Mouse (Mus musculus) kidney, postnatal 10 days (tissue): ENCODE measurements around the gene Capn10.

Source experiments
- DNase-seq: peaks from one replicate; pipeline ENCODE4 v3.0.0; 2021; ENCODE audit warnings: mixed read lengths

The Capn10 gene

DNA sequence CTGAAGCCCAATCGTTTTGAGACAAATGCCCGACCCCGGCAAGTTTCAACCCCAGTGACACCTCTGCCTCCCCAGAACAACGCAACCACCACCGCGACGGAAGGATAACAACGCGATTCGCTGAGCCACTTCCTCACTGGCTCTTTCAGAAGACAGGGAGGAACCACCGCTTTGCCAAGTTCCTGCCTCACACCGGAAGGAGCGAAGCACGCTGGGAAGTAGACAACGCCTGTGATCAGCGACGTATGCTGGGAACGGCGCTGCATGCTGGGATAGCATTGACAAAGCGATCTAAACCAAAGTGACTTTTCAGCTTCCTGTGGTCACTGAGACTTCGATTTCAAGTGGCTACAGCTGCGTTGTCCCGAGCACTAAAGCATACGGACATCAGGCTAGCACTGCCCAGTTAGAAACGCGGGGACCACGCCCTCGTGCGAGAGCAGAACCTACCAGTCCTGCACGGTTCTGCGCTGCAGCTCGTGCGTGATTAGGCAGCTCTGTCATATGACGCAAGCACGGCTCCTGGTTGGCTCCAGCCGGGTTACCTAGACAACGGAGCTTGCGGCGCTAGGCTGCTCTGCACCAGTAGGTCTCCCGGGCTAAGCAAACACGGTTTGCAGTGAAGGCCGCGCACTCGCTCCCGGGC, at the start of gene Capn10:
Gene Capn10, plus strand, starts transcription at position 195 of the 646 bp plus-strand sequence.
- peak; percentile 95 for DNase-seq

GRCm38 (mm10) chr1:92888901-92889655, 45.1 kb upstream of the Capn10 start:
- no peak for DNase-seq

DNA sequence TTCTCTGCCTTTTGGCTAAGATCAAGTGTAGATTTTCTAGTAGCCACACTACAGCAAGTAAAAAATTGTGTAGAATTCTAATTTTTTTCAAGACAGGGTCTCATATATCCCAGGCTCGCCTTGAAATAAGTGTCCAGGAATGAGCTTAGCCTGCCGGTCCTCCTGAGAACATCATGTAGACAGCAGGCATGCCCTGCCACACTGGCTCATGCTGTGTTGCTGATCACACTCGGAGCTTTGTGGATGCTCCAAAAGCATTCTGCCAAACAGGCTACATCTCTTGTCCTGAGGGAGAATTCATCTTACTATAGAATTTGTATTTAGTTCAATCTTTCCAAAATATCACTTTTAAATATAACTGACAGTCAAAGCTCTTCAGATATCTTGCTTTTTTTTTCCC, 41.4 kb upstream of the Capn10 start:
- DNase-seq, result no peak

GRCm38 (mm10) chr1:92893896-92894295, 40.3 kb upstream of the Capn10 start:
- DNase-seq, result no peak

GRCm38 (mm10) chr1:92895089-92895488, 39.1 kb upstream of the Capn10 start:
- peak; percentile 84 for DNase-seq

GRCm38 (mm10) chr1:92902786-92903185, 31.4 kb upstream of the Capn10 start, which contains the start of gene Ankmy1:
Gene Ankmy1, minus strand, starts transcription at chr1:92902906.
- DNase-seq, result peak; percentile 82

- no peak for DNase-seq
Observed at GRCm38 (mm10) chr1:92903627-92904026, 30.5 kb upstream of the Capn10 start.

DNA sequence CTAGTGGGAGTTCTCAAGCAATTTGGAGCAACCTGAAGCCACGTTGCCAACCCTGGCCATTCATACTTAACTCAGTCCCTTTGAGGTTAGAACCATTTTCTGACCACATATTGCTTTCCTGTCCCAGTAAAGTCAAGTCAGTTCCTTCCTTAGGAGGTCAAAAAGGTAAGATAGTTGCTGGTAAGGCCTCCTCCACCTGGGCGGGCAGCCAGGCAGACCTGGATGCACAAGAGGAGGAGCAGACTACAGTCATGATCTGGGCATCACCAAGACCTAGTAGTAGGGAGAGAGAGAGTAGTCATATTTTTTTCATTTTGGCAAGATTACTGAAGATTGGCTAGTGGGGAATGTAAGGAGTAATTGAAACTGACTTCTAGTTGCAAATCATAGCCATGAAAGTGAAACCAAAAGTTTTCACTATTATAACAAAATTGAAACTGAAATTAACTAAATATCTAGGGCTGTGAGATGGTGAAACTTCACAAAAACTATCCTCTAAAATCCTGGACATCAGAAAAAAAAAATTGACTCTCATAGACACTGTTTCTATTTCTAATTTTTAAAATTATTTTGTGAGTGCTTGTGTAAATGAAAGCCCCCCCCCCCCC, 28.4 kb upstream of the Capn10 start:
- no peak for DNase-seq

DNA sequence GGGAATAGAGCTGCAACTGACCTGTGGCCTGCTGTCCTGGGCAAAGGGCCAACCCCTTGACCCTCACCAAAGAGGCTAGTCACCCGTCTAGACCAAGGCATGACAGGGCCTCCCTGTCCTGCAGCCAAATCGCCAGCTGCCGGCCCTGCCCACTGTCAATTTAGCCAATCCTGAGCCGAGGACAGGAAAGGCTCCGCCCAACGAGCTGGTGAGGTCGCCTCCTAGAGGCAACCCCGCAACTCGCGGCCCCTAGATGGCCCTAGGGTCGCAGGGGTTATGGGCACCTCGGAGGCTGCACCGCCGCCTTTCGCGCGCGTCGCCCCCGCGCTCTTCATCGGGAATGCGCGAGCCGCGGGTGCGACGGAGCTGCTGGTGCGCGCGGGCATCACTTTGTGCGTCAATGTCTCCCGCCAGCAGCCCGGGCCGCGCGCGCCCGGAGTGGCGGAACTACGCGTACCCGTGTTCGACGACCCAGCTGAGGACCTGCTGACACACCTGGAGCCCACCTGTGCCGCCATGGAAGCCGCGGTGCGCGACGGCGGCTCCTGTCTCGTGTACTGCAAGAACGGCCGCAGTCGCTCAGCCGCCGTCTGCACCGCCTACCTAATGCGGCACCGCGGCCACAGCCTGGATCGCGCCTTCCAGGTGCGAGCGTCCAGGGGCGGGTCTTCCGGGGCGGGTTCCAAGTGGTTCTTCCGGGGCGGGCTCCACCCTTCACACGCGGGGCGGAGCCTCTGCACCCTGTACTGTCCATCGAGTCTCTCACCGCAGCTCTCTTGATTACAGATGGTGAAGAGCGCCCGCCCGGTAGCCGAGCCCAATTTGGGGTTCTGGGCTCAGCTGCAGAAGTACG, 27.2 kb upstream of the Capn10 start, which contains the start of gene Dusp28:
Gene Dusp28, plus strand, starts transcription at position 203 of the 853 bp plus-strand sequence.
- peak; percentile 94 for DNase-seq

- DNase-seq, result peak; percentile 11
Observed at GRCm38 (mm10) chr1:92907632-92908360, 26.4 kb upstream of the Capn10 start.

DNA sequence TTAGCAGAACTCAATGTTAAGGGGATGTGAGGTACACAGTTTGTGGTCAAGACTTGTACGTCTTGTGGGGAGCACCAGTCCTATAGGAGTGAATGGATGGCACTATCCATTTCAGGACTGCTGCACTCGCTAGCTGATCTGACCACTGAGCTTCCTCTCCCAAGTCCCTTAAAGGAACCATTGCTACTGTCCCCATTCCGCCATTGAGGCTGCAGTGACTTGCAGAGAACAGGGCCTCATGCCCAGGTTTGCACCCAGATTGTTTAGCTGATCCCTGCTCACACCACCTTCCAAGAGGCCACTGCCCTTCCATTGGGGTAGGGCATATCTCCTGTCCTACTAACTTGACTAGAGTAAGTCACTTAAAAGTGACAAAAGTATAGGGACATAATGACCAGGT, 25.5 kb upstream of the Capn10 start:
- peak; percentile 8 for DNase-seq

DNA sequence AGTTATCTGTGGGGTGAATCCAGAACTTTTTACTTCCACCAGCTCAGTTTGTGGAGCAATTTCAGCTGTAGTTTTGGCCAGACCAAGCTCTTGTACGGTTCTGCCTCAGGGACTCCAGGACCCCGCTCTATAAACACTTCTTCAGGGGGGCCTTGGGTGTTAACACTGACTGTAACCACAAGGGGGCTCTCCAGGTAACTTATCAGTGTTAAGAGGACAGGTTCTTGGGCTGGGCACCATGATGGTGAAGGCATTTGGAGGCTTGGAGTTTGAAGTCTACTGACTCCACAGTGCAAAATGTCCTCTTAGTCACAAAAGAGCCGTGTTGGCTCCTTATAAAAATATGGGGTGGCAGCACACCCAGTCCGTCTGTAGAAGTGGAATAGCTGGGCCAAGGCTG, 25.1 kb upstream of the Capn10 start:
- peak; percentile 17 for DNase-seq

DNA sequence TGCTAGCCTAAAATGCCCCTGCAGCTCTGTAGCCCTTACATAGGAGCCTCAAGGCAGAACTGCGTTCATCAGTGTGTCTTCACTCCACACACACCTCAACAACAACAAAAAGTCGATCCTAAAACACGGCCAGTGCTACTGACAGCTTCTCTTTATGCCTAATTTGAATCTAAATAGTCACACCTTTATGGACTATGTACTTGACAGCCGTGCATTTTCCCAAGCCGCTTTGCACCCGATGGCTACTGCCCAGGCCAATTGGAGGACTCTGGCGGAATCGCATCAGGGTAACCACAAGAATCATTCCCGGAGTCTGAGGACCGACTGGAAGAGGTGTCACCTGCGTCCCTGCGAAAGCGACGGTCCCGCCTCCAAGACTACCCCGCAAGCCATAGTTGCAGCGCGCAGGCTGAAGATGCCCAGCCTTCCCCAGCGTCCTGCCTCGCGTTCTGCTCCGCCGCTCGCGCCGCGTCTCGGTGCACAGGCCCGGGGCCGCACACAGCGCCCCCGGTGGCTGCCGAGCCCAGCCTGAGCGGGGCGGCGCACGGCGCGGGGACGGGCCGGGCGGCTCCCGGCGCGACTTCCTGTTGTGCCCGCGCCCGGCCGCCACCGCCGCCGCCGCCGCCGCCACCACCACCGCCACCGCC, 23.8 kb upstream of the Capn10 start, which contains the start of gene Rnpepl1:
Gene Rnpepl1, plus strand, starts transcription at position 545 of the 647 bp plus-strand sequence.
- peak; percentile 88 for DNase-seq

DNA sequence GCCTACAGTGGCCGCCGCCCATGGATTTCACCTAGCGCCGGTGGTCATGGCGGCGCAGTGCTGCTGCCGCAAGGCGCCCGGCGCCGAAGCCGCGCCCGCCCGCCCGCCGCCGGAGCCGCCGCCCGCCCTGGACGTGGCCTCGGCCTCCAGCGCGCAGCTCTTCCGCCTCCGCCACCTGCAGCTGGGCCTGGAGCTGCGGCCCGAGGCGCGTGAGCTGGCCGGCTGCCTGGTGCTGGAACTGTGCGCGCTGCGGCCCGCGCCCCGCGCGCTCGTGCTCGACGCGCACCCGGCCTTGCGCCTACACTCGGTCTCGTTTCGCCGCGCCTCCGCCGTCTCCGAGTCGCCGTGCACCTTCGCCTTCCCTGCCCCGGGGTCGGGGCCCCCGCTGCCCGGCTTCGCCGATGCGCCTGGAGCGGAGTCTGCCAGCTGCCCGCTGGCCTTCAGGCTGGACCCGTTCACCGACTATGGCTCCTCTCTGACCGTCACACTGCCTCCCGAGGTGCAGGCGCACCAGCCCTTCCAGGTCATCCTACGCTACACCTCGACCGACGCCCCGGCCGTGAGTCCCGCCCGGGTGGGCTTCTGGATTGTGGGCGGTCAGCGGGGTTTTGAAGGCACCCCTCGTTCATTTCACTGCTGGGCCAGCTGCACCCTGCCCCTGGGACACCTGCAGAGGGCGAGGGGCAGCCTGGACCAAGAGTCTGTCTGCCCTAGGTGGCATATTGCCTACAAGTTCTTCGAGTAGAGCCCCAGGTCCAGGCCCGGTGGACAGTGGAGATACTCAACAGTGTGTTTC, 23.1 kb upstream of the Capn10 start:
- DNase-seq, result peak; percentile 79

GRCm38 (mm10) chr1:92911721-92912138, 22.4 kb upstream of the Capn10 start:
- no peak for DNase-seq

DNA sequence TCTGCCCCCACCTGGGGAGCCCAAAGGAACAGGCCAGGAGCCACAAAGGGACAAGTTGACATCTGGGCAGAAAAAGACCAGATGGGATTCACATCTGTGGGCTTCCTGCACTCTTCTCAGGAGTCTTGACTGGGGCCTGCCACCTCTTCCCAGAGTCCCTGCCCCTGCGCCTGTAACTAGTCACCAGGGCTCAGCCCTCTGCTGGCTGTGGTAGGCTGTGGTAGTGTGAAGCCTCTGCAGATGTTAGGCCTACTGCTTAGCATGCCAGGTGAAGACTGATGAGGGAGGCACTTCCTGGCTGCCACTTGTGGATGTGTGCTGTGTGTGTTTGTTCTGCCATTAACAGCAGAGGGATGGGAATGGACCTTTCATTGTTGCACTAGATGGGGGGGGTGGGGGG, 21.9 kb upstream of the Capn10 start:
- DNase-seq, result peak; percentile 17

DNA sequence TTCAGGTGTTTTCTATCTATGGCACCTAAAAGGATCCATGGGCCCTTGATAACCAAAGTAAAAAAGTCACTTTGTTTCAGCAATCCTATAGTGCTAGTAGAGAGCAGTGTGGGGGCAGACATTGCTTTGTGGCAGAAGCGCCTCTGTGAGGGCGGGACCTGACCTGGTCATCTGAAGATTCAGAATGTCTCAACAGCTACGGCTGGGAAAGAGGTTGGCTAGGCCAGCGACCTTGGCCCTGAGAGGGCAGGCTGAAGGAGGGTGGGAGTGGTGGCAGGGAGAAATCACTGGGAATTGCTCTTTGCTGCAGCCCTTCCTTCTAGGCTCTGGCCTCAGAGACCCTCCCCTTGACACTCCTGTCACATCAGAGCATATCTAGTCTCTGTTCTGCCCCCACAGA, 19.9 kb upstream of the Capn10 start:
- DNase-seq, result peak; percentile 7

GRCm38 (mm10) chr1:92914993-92915392, 19.2 kb upstream of the Capn10 start:
- peak; percentile 5 for DNase-seq

- no peak for DNase-seq
Observed at GRCm38 (mm10) chr1:92916725-92917124, 17.5 kb upstream of the Capn10 start.

GRCm38 (mm10) chr1:92919151-92919550, 15.0 kb upstream of the Capn10 start:
- DNase-seq, result no peak

DNA sequence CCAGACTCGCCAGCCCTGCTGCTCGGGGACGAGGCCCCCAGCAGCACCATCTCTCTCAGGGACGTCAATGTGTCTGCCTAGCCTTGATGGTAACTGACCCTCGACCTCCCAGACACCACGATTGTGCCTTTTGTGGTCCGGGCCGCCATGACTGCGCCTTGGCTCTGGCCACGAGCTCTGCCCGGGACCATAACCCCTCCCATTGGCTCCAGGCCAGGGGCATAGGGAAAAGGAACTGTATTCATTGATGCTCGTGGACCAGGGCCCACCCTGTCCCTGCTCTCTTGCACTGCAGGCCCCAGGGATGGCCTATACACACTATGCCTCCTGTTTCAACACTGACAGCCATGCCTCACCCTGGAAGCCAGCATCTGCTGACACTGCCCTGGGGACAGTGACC, 14.4 kb upstream of the Capn10 start:
- DNase-seq, result peak; percentile 46
